Mouse (Mus musculus) spleen, adult 2 months (tissue): ENCODE measurements at regions not wholly inside any gene's neighbourhood (a gene's known extent, or its start where the extent isn't known, plus 50 kb on each side); places are given as distances from the start of the nearest gene placed in this dataset.

Experiments
- CTCF ChIP-seq: fragments of 200-500 bp; IDR thresholded peaks from 2 replicates; pipeline ENCODE4 v1.5.1; 2011; ENCODE audit warnings: mild to moderate bottlenecking, inconsistent platforms; ENCODE audit not compliant: insufficient read depth, insufficient read length, insufficient replicate concordance; ENCODE audit errors: extremely low read depth
- POLR2A ChIP-seq: fragments of 200-500 bp; IDR thresholded peaks from 2 replicates; pipeline ENCODE4 v1.6.1; 2011; ENCODE audit warnings: low read depth, low read length, inconsistent platforms

- TF ChIP-seq CTCF = no peak
- no peak for TF ChIP-seq POLR2A
Observed at GRCm38 (mm10) chr11:57396429-57396828, 122.0 kb downstream of the Fam114a2 start.
